Mouse (Mus musculus): ENCODE results near the gene Kri1. TPM values are rescaled to one million over a fixed set of nuclear protein-coding genes. Genes with fewer than 3 reads are reported as not detected.

The Kri1 gene
- total and polyA plus RNA-seq, 3 experiments, result 76.1 to 233 (median 199) TPM

DNA sequence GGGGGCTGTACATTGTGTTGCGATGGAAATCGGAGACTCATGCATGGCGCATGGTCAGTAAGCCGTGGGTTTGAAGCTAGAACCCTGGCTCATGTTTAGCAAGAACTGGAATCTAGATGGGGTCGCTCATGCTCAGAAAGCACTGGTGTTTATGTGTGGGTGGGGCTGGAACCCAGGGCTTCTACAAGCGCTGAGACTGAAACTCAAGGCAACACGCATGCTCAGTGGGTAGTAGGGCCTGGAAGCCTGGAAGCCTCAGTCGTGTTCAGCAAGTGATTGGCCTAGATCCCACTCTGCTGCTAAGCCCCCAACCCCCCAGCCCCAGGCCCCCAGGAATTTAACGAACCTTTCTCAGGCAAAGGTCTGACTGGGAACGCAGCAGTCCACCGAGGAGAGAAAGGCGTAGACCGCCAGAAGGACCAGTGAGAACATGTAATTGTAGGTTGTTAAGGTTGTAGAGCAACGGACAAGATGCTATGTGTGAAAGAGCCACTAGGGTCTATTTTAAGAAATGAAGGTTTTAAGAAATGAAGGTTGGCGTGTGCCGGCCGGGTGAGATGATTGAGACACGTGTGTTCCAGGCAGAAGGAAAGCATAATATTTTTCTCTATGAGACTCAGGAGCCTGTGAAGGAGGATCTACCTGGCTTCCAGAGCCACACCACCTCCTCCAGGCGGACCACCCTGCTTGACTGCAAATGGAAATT lies 34.6 kb upstream of the Kri1 start:
- H3K27ac ChIP-seq (ENCODE audit: control insufficient read depth, low read depth, low read length), result no peak overlapping the region
- H3K27me3 ChIP-seq (ENCODE audit: control insufficient read depth in 1 of 2, insufficient read depth in 2 of 2, low read length in 2 of 2), result no peaks in the 10 kb centered on the region
- peaks cover 16 to 22% of the 10 kb centered on the region in 2 experiments for H3K4me1 ChIP-seq (ENCODE audit: control insufficient read depth in 1 of 2, insufficient read depth in 2 of 2, low read length in 2 of 2)
- H3K9ac ChIP-seq (ENCODE audit: control insufficient read depth, low read depth, low read length, poor library complexity, severe bottlenecking), result peak overlapping the region; percentile 62
- peaks cover 0 to 20% of the 10 kb centered on the region in 2 experiments; a peak in 2 of 4 replicates for H3K36me3 ChIP-seq (ENCODE audit: control insufficient read depth in 1 of 2, insufficient read depth in 2 of 2, low read length in 2 of 2)
- DNase-seq (ENCODE audit: low read depth, low spot score), result peak; percentile 60
- peaks cover 24% of the 10 kb centered on the region for H3K79me2 ChIP-seq (ENCODE audit: control insufficient read depth, insufficient read depth, low read length, poor library complexity)
- H3K9me3 ChIP-seq (replicated peaks; ENCODE audit: insufficient read depth, low read length), result no peaks in the 10 kb centered on the region
- TF ChIP-seq GATA1 (IDR thresholded peaks at IDR 0.05; ENCODE audit: low read depth, low read length), result no peak
- TF ChIP-seq GABPA (IDR thresholded peaks at IDR 0.05; ENCODE audit: low read depth, low read length), result no peak
- TF ChIP-seq POLR2A (IDR thresholded peaks at IDR 0.05; ENCODE audit: control insufficient read depth in 1 of 2, insufficient read depth in 1 of 2, low read depth in 1 of 2, low read length in 2 of 2, poor library complexity in 1 of 2), result 0 out of 4 replicates have a peak, but pooled peaks of 1 of the 2 experiments have one; percentile 8
- H3K4me3 ChIP-seq (ENCODE audit: control insufficient read depth in 1 of 2, insufficient read depth in 1 of 2, low read depth in 2 of 2, low read length in 2 of 2), result peak overlapping the region in 1 of 2 experiments; percentile 75; a peak in 1 of 4 replicates

GRCm38 (mm10) chr9:21321513-21321835 lies 33.7 kb upstream of the Kri1 start:
- H3K9me3 ChIP-seq (replicated peaks; ENCODE audit: insufficient read depth, low read length), result no peaks in the 10 kb centered on the region
- DNase-seq (ENCODE audit: low read depth, low spot score), result peak; percentile 93
- peaks cover 16 to 22% of the 10 kb centered on the region in 2 experiments for H3K4me1 ChIP-seq (ENCODE audit: control insufficient read depth in 1 of 2, insufficient read depth in 2 of 2, low read length in 2 of 2)
- H3K4me3 ChIP-seq (ENCODE audit: control insufficient read depth in 1 of 2, insufficient read depth in 1 of 2, low read depth in 2 of 2, low read length in 2 of 2), result peak overlapping the region; percentile 61 to 75
- peak overlapping the region; percentile 62 for H3K9ac ChIP-seq (ENCODE audit: control insufficient read depth, low read depth, low read length, poor library complexity, severe bottlenecking)
- peaks cover 0 to 20% of the 10 kb centered on the region in 2 experiments; a peak in 2 of 4 replicates for H3K36me3 ChIP-seq (ENCODE audit: control insufficient read depth in 1 of 2, insufficient read depth in 2 of 2, low read length in 2 of 2)
- H3K27ac ChIP-seq (ENCODE audit: control insufficient read depth, low read depth, low read length), result peak overlapping the region; percentile 22
- H3K27me3 ChIP-seq (ENCODE audit: control insufficient read depth in 1 of 2, insufficient read depth in 2 of 2, low read length in 2 of 2), result no peaks in the 10 kb centered on the region
- peaks cover 24% of the 10 kb centered on the region for H3K79me2 ChIP-seq (ENCODE audit: control insufficient read depth, insufficient read depth, low read length, poor library complexity)
- TF ChIP-seq RAD21 (IDR thresholded peaks at IDR 0.05; ENCODE audit: low read depth, low read length) (no peak), ZNF384 (IDR thresholded peaks at IDR 0.05; ENCODE audit: low read depth, low read length) (no peak; the same call in 1 of the 2 replicates), TCF12 (IDR thresholded peaks at IDR 0.05; ENCODE audit: low read depth, low read length) (no peak), UBTF (IDR thresholded peaks at IDR 0.05; ENCODE audit: borderline replicate concordance, insufficient read depth, low read depth, low read length) (no peak), E2F4 (IDR thresholded peaks at IDR 0.05; ENCODE audit: borderline replicate concordance, low read depth, low read length) (no peak), NELFE (IDR thresholded peaks at IDR 0.05; ENCODE audit: low read depth, low read length) (no peak), MYC (IDR thresholded peaks at IDR 0.05; ENCODE audit: low read depth, low read length) (no peak), KAT2A (conservative IDR thresholded peaks at IDR 0.05; ENCODE audit: low read depth, low read length) (no peak), MEF2A (IDR thresholded peaks at IDR 0.05; ENCODE audit: extremely low read depth, insufficient replicate concordance, low read depth, low read length, poor library complexity, severe bottlenecking) (peak; percentile 67; the same call in 1 of the 2 replicates), POLR2A (IDR thresholded peaks at IDR 0.05; ENCODE audit: control insufficient read depth in 1 of 2, insufficient read depth in 1 of 2, low read depth in 1 of 2, low read length in 2 of 2, poor library complexity in 1 of 2) (0 out of 4 replicates have a peak, but pooled peaks of 1 of the 2 experiments have one; percentile 22), RCOR1 (IDR thresholded peaks at IDR 0.05; ENCODE audit: low read depth, low read length) (no peak), TBP (IDR thresholded peaks at IDR 0.05; ENCODE audit: low read depth, low read length) (no peak), MAZ (IDR thresholded peaks at IDR 0.05; ENCODE audit: low read depth, low read length) (peak; percentile 71; the same call in 1 of the 2 replicates), SIN3A (IDR thresholded peaks at IDR 0.05; ENCODE audit: low read length) (peak; percentile 45; the same call in 1 of the 2 replicates), CHD2 (IDR thresholded peaks at IDR 0.05; ENCODE audit: low read length) (no peak), POLR2AphosphoS2 (IDR thresholded peaks at IDR 0.05; ENCODE audit: low read length) (no peak), GATA1 (IDR thresholded peaks at IDR 0.05; ENCODE audit: low read depth, low read length) (peak; percentile 60), GABPA (IDR thresholded peaks at IDR 0.05; ENCODE audit: low read depth, low read length) (no peak), USF2 (IDR thresholded peaks at IDR 0.05; ENCODE audit: borderline replicate concordance in 1 of 2, insufficient read depth in 1 of 2, low read depth in 1 of 2, low read length in 2 of 2) (no peak), ETS1 (IDR thresholded peaks at IDR 0.05; ENCODE audit: low read depth, low read length) (peak; percentile 75), ZC3H11A (IDR thresholded peaks at IDR 0.05; ENCODE audit: low read depth, low read length) (no peak), MAFK (IDR thresholded peaks at IDR 0.05; ENCODE audit: borderline replicate concordance, low read depth, low read length) (no peak), BHLHE40 (IDR thresholded peaks at IDR 0.05; ENCODE audit: borderline replicate concordance, low read depth, low read length) (no peak), MXI1 (IDR thresholded peaks at IDR 0.05; ENCODE audit: low read depth, low read length) (no peak), NRF1 (IDR thresholded peaks at IDR 0.05; ENCODE audit: insufficient read depth, low read depth, low read length, poor library complexity, severe bottlenecking) (no peak), ELF1 (IDR thresholded peaks at IDR 0.05; ENCODE audit: low read depth, low read length) (peak; percentile 64), JUND (IDR thresholded peaks at IDR 0.05; ENCODE audit: low read depth, low read length) (no peak), USF1 (IDR thresholded peaks at IDR 0.05; ENCODE audit: low read depth, low read length) (no peak), CTCF (IDR thresholded peaks at IDR 0.05 in 2 of 3, conservative IDR thresholded peaks at IDR 0.05 in 1 of 3; ENCODE audit: control insufficient read depth in 1 of 3, insufficient read depth in 1 of 3, low read depth in 2 of 3, low read length in 3 of 3, poor library complexity in 1 of 3, severe bottlenecking in 1 of 3) (no peak)

All from MEL (cell line).